Comparison of ENCODE assay signal across 8 mouse cellular contexts in genomic region chr8:84813059-84813458, GRCm38 (mm10). TPM values are rescaled to one million over a fixed set of nuclear protein-coding genes. Genes with fewer than 3 reads are reported as not detected.
DNase-seq lines count a peak whose midpoint lies in the region; ATAC-seq lines count a peak whose summit lies in the region.

No protein-coding gene starts in this region.

- H3K4me1 ChIP-seq in forebrain, embryonic 15.5 days: peaks cover 55% of the 10 kb centered on the region
- peaks cover 47% of the 10 kb centered on the region for H3K4me1 ChIP-seq in liver, embryonic 13.5 days (replicated peaks)
- peaks cover 15% of the 10 kb centered on the region for H3K4me1 ChIP-seq in neural tube, embryonic 14.5 days (ENCODE audit: control insufficient read depth, insufficient read depth, low read length)

- no peaks in the 10 kb centered on the region for H3K27me3 ChIP-seq in forebrain, embryonic 15.5 days
- peaks cover 32% of the 10 kb centered on the region for H3K27me3 ChIP-seq in liver, embryonic 13.5 days
- no peaks in the 10 kb centered on the region; the same call in 1 of the 2 replicates for H3K27me3 ChIP-seq in neural tube, embryonic 14.5 days (ENCODE audit: control insufficient read depth, insufficient read depth, low read length)

- peak; percentile 62 to 68 for DNase-seq in urinary bladder, adult 18-20 months (ENCODE audit: low spot score in 2 of 2)
- no peak for DNase-seq in urinary bladder, postnatal 10 days (ENCODE audit: low spot score)
- DNase-seq in liver, embryonic 13.5 days: peak; percentile 67
- DNase-seq in thymus, adult 18-20 months: peak; percentile 42 to 60

- no peaks in the 10 kb centered on the region for H3K9me3 ChIP-seq in forebrain, embryonic 15.5 days
- H3K9me3 ChIP-seq in liver, embryonic 13.5 days (replicated peaks): no peaks in the 10 kb centered on the region
- no peaks in the 10 kb centered on the region for H3K9me3 ChIP-seq in neural tube, embryonic 14.5 days (ENCODE audit: control insufficient read depth, low read length)

- H3K4me2 ChIP-seq in forebrain, embryonic 15.5 days (replicated peaks): no peak overlapping the region
- no peak overlapping the region for H3K4me2 ChIP-seq in liver, embryonic 13.5 days
- no peak overlapping the region for H3K4me2 ChIP-seq in neural tube, embryonic 14.5 days (ENCODE audit: low read depth, low read length)

- no peak overlapping the region for H3K4me3 ChIP-seq in forebrain, embryonic 15.5 days
- H3K4me3 ChIP-seq in liver, embryonic 13.5 days (replicated peaks): no peak overlapping the region
- no peak overlapping the region for H3K4me3 ChIP-seq in neural tube, embryonic 14.5 days (ENCODE audit: low read depth, low read length)

- WGBS in forebrain, embryonic 15.5 days: 2% methylated on average over 5 of the region's 5 CpGs
- 1% methylated on average over 5 of the region's 5 CpGs for WGBS in liver, embryonic 13.5 days (ENCODE audit: insufficient replicate concordance)
- 3% methylated on average over 5 of the region's 5 CpGs for WGBS in neural tube, embryonic 14.5 days

- no peak overlapping the region for H3K9ac ChIP-seq in forebrain, embryonic 15.5 days (replicated peaks)
- no peak overlapping the region for H3K9ac ChIP-seq in liver, embryonic 13.5 days
- H3K9ac ChIP-seq in neural tube, embryonic 14.5 days (replicated peaks; ENCODE audit: low read depth, low read length): no peak overlapping the region

- 0 out of 2 replicates have a peak, but pooled peaks have one; percentile 8 for ATAC-seq in cerebellum, adult (ENCODE audit: insufficient number of reproducible peaks, low FRiP score, low TSS enrichment)
- ATAC-seq in forebrain, embryonic 15.5 days (replicated peaks): 0 out of 2 replicates have a peak, but pooled peaks have one; percentile 11
- peak; percentile 84 for ATAC-seq in inflammation-experienced regulatory T-cells, adult 6 months
- ATAC-seq in liver, embryonic 13.5 days (ENCODE audit: low read depth): no peak
- no peak for ATAC-seq in neural tube, embryonic 14.5 days (ENCODE audit: low read depth)

- H3K36me3 ChIP-seq in forebrain, embryonic 15.5 days: no peaks in the 10 kb centered on the region
- no peaks in the 10 kb centered on the region for H3K36me3 ChIP-seq in liver, embryonic 13.5 days
- no peaks in the 10 kb centered on the region for H3K36me3 ChIP-seq in neural tube, embryonic 14.5 days (ENCODE audit: control insufficient read depth, insufficient read depth, low read length)

- peak overlapping the region; percentile 97 for H3K27ac ChIP-seq in forebrain, embryonic 15.5 days (replicated peaks)
- no peak overlapping the region; the same call in 1 of the 2 replicates for H3K27ac ChIP-seq in liver, embryonic 13.5 days
- peak overlapping the region; percentile 44 for H3K27ac ChIP-seq in neural tube, embryonic 14.5 days (ENCODE audit: low read depth, low read length)

RNA-seq across cellular contexts. Expression of gene Dand5, which starts 9.6 kb away (rescaled TPM):
- polyA plus RNA-seq in forebrain, embryonic 15.5 days (2015; fragmentation: Nextera tagmentation; extraction: Ambion mirVana): 8.1 and 8.9 TPM in 2 replicates
- polyA plus RNA-seq in inflammation-experienced regulatory T-cells, adult 6 months (2017; shearing (Covaris generic)): 1 to 10 TPM; 4.7 to 5.6 (median 5.4) TPM
- polyA plus RNA-seq in liver, embryonic 13.5 days (2015; fragmentation: Nextera tagmentation; extraction: Ambion mirVana): 3.3 and 3.7 TPM in 2 replicates
- 12.3 and 16.9 TPM in 2 replicates for polyA plus RNA-seq in neural tube, embryonic 14.5 days (2014; fragmentation: Nextera tagmentation; extraction: Ambion mirVana)

RNA-seq across cellular contexts. Expression of gene Nfix, which starts 12.9 kb away (rescaled TPM):
- 413 and 445 TPM in 2 replicates for polyA plus RNA-seq in forebrain, embryonic 15.5 days (2015; fragmentation: Nextera tagmentation; extraction: Ambion mirVana)
- 1 to 10 TPM in 2 of 3 experiments, under 1 TPM in 1; 0.92 to 6.3 (median 3.1) TPM for polyA plus RNA-seq in inflammation-experienced regulatory T-cells, adult 6 months (2017; shearing (Covaris generic))
- 2.3 and 3.4 TPM in 2 replicates for polyA plus RNA-seq in liver, embryonic 13.5 days (2015; fragmentation: Nextera tagmentation; extraction: Ambion mirVana)
- polyA plus RNA-seq in neural tube, embryonic 14.5 days (2014; fragmentation: Nextera tagmentation; extraction: Ambion mirVana): 68.2 and 91.5 TPM in 2 replicates

RNA-seq across cellular contexts. Expression of gene Gadd45gip1, which starts 18.3 kb away (rescaled TPM):
- 36.3 and 39.9 TPM in 2 replicates for polyA plus RNA-seq in forebrain, embryonic 15.5 days (2015; fragmentation: Nextera tagmentation; extraction: Ambion mirVana)
- polyA plus RNA-seq in inflammation-experienced regulatory T-cells, adult 6 months (2017; shearing (Covaris generic)): 10 to 100 TPM; 14.6 to 16.7 (median 16.1) TPM
- 60.6 and 63.2 TPM in 2 replicates for polyA plus RNA-seq in liver, embryonic 13.5 days (2015; fragmentation: Nextera tagmentation; extraction: Ambion mirVana)
- 33.1 and 39.8 TPM in 2 replicates for polyA plus RNA-seq in neural tube, embryonic 14.5 days (2014; fragmentation: Nextera tagmentation; extraction: Ambion mirVana)

RNA-seq across cellular contexts. Expression of gene Rad23a, which starts 27.4 kb away (rescaled TPM):
- polyA plus RNA-seq in forebrain, embryonic 15.5 days (2015; fragmentation: Nextera tagmentation; extraction: Ambion mirVana): 82.1 and 85.1 TPM in 2 replicates
- 100 to 1,000 TPM; 128 to 152 (median 145) TPM for polyA plus RNA-seq in inflammation-experienced regulatory T-cells, adult 6 months (2017; shearing (Covaris generic))
- polyA plus RNA-seq in liver, embryonic 13.5 days (2015; fragmentation: Nextera tagmentation; extraction: Ambion mirVana): 269 and 278 TPM in 2 replicates
- polyA plus RNA-seq in neural tube, embryonic 14.5 days (2014; fragmentation: Nextera tagmentation; extraction: Ambion mirVana): 69.4 and 78.1 TPM in 2 replicates

RNA-seq across cellular contexts. Expression of gene Calr, which starts 33.7 kb away (rescaled TPM):
- 559 and 575 TPM in 2 replicates for polyA plus RNA-seq in forebrain, embryonic 15.5 days (2015; fragmentation: Nextera tagmentation; extraction: Ambion mirVana)
- 100 to 1,000 TPM; 278 to 341 (median 290) TPM for polyA plus RNA-seq in inflammation-experienced regulatory T-cells, adult 6 months (2017; shearing (Covaris generic))
- 511 and 613 TPM in 2 replicates for polyA plus RNA-seq in liver, embryonic 13.5 days (2015; fragmentation: Nextera tagmentation; extraction: Ambion mirVana)
- polyA plus RNA-seq in neural tube, embryonic 14.5 days (2014; fragmentation: Nextera tagmentation; extraction: Ambion mirVana): 615 and 623 TPM in 2 replicates

Comparison
In these comparisons a context has a peak if more than half of its experiments do, and no peak if none do; other contexts are left out.
1. ATAC-seq: peak in cerebellum, adult (single experiment), forebrain, embryonic 15.5 days (single experiment) and inflammation-experienced regulatory T-cells, adult 6 months (single experiment); none in liver, embryonic 13.5 days (single experiment) and neural tube, embryonic 14.5 days (single experiment).